Comparison of ENCODE assay signal across 22 mouse cellular contexts in genomic region chr1:185867018-185867417, GRCm38 (mm10).
"Had no signal": no experiment of that assay in that cellular context is flagged by ENCODE, and none has a peak within 500 bp of the region (broad histone marks: within the 10 kb centered on the region; RNA-seq: fewer than 3 reads in every experiment).

No protein-coding gene starts in this region.

- H3K4me2 ChIP-seq: limb, embryonic 12.5 days; limb, embryonic 15.5 days; liver, embryonic 11.5 days; midbrain, embryonic 13.5 days; neural tube, embryonic 13.5 days had no signal

- H3K36me3 ChIP-seq: limb, embryonic 12.5 days; limb, embryonic 15.5 days; midbrain, embryonic 10.5 days; midbrain, embryonic 13.5 days; neural tube, embryonic 13.5 days had no signal

- ATAC-seq: liver, postnatal 0 days; midbrain, embryonic 13.5 days; midbrain, embryonic 16.5 days had no signal

- DNase-seq: kidney, adult 18-20 months; kidney, adult 9 months; kidney, postnatal 14 days; kidney, postnatal 4 days; left cerebral cortex, postnatal 4 days; liver, postnatal 0 days; retina, postnatal 1 day; right cerebral cortex, postnatal 25 days; spleen, adult 18-20 months; thymus, adult 2 months; thymus, postnatal 14 days; thymus, postnatal 4 days had no signal

- H3K4me1 ChIP-seq: limb, embryonic 12.5 days; megakaryocyte, embryonic 14.5 days; midbrain, embryonic 10.5 days; midbrain, embryonic 13.5 days; neural tube, embryonic 13.5 days had no signal

- H3K9ac ChIP-seq: limb, embryonic 12.5 days; limb, embryonic 15.5 days; liver, embryonic 14.5 days; liver, postnatal 0 days; midbrain, embryonic 13.5 days; neural tube, embryonic 13.5 days had no signal

- H3K9me3 ChIP-seq: limb, embryonic 12.5 days; limb, embryonic 15.5 days; midbrain, embryonic 10.5 days; midbrain, embryonic 13.5 days; neural tube, embryonic 13.5 days had no signal

- H3K4me3 ChIP-seq: limb, embryonic 12.5 days; limb, embryonic 15.5 days; megakaryocyte, embryonic 14.5 days; midbrain, embryonic 10.5 days; midbrain, embryonic 13.5 days; myocyte; neural tube, embryonic 13.5 days had no signal

- H3K27ac ChIP-seq: limb, embryonic 12.5 days; liver, embryonic 14.5 days; midbrain, embryonic 10.5 days; midbrain, embryonic 13.5 days; neural tube, embryonic 13.5 days had no signal

- H3K27me3 ChIP-seq: limb, embryonic 12.5 days; limb, embryonic 15.5 days; megakaryocyte, embryonic 14.5 days; midbrain, embryonic 13.5 days; neural tube, embryonic 13.5 days had no signal
